Mouse (Mus musculus): ENCODE data around the gene Cav3.

The Cav3 gene

DNA sequence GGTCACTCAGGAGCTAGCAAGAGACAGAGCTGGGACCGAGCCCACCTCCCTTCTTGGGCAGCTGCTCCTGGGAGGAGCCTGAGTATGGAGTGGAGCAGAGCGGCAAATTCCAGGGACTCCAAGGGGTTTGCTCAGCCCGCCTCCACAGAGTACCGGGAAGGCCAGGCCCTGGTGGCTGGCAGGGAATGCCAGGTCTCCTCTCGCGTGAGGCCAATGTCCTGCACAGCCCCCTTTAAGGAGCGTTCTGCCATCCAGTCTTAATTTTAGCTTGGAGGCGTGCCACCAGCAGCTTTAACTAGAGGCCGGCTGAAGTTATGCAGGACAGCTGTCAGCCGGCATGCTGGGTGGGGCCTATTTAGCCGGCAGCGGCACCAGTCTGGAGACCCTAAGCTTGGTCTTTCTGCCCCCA is at the start of gene Cav3:
Gene Cav3 (plus strand): TSS at position 165 of the 409 bp plus-strand sequence.
- DNase-seq, result no peak

DNA sequence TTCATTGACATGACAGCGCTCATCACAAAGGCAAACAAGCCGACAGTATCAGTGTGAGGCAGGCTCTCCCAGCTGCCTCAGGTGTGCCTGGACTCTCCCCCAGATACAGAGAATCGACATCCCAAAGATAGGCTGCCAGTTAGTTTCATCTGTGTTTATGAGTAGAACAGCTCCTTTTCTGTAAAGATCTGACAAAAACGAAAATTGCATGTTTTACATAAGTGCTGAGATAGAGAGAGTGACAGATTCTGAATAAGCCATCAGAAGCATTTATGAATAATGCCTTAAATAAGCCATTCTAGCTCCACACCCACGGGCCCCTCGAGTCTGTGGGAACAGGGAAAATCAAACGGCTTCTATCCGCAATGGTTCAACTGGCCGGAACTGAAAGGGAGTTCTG is 40.0 kb upstream of the Cav3 start:
- DNase-seq, result no peak

DNA sequence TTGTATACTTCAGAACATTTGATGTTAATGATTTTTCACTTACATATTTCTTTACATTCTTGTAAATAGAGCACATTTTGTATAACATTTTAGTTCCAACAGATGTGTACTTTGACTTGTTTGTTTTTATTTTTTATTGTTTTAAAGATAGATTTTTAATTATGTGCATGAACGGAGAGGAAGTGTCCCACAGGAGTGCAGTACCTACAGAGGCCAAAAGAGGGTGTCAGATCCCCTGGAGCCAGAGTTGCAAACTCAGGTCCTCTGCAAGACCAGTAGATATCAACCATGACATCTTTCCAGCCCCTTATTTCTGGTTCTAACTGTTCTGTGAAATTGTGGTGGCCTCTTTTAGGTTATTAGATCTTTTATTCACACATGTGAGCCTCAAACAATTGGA is 38.4 kb upstream of the Cav3 start:
- DNase-seq, result no peak

DNA sequence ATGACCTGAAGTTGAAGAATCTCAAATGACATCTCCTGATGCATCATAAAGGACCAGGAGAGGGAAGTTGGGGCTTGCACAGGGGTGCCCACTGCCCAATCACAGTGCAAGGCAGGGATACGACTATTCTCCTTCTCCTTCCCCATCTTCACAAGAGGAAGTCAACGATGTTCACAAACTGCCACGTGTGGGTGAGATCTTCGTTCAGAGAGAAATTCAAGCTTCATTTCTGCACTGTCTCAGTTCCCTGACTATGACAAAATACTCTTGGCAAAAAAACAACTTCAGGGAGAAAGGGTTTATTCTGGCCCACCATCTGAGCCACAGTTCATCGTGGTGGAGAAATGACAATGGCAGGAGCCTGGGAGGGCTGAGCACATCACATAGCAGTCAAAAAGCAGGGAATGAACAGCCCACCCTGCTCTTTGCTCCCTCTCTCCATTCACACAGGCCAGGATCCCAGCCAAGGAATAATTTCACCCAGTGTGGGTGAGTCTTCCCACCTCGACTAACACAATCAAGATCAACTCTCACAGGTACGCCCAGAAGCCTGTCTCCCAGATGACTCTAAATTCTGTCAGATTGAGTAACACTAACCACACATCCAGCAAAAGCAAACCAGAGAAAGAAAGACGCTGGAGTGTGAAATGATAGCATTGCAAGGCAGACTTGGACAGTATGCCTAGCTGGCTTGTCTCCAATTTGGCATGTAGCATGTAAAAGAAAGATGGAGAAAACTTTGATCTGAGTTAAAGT is 35.4 kb upstream of the Cav3 start:
- DNase-seq, result no peak

DNA sequence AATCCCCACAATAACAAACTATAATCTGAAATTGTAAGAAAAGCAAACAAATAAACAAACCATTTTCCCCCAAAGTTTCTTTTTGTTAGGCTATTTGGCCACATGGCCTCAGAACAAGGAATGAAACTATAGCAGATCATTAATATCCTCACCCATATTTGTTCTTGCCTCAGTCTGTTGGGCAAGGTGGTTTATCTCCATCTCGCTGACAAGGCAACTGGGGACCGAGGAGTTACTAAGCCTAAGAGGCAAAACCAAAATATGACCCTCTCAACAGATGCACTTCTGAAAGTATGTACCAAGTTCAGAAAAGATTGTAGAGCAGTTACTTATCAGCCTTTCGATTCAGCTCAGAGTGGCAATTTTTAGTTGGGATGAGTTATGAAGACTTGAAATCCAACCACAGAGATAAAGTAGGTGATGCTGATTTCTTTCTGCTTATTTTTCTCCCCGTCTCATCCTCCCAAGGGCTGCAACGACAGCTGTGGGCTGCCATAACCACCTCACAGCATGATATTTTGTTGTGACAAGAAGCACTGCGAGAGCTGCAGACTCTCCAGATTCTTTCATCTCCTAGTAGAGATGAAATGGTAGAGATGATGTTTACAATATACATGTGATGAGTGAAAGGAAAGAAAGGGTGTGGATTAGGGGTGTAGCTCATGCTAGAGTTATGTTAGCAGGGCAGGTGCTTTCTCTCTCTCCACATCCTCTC is 33.1 kb upstream of the Cav3 start:
- no peak for DNase-seq

DNA sequence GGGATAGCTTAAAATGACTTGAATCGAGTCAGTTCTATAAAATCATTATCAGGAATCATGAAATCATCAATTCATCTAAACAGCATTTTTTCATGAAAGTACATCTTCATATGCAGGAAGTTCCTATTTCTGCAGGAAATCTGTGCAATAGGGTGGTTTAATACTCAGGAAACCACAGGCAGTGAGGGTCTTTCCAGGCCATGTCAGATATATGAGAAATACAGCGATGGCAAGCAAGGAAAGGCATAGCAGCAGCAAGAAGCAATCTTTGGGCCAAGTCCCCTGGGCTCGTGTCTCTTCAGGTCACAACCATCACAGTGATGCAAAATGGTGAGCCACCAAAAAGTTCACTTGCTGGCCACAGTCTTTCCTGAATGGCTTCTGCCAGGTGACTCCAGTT is 13.6 kb upstream of the Cav3 start:
- DNase-seq, result no peak

DNA sequence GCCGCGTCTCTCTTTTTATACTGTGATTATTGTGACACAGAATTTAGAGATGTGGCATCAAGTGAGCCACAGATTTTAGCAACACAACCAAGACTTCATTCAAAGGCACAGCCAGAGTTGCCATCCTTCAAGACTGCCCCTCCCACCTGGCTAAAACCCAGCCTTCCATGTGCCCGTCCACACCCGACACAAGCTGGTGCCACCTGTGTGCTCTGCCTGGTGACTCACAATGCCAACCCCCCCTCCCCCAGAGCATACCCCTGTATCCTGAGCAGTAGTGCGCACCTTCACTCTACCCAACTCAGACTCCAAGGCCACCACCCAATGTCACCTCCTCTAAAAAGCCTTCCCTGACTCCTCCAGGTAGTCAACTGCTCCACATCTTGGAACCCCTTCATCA is 2.2 kb downstream of the Cav3 start:
- no peak for DNase-seq

DNA sequence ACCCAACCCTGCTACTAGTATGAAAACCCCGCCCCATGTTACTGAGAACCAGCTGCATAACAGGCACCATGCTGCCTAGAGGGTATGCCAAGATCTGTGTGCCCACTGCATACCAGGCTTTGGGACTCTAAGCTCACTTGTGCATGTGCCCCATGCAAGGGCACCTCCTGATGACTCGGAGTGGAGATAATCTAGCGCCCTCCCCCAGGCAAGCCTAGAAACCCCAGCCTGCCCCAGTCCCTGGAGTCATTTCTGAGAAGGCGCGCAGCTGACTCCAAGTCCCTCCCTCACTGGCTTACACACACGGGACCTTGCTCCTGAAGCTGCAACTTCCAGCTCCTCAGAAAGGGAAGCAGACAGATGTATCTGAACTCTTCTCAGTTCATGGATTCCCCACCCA is 4.0 kb downstream of the Cav3 start:
- DNase-seq, result no peak

DNA sequence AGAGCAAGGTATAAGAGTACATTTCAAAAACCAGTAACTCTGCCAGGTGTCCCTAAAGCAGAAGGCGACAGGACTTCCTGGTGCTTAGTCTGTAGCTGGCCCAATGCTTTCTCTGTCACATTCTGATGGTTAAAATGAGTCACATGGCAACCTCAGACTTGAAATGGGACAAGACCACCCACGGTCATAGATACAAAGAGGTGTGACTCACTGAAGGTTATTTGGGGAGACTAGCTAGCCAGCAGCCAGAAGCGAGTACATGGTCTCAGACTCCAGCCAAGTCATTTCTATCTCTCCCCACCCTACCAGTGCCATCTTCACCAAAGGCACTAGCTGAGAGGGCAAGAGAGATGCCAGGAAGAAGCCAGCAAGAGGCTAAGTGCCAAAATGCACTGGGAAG is 6.1 kb downstream of the Cav3 start:
- peak; percentile 15 for DNase-seq

DNA sequence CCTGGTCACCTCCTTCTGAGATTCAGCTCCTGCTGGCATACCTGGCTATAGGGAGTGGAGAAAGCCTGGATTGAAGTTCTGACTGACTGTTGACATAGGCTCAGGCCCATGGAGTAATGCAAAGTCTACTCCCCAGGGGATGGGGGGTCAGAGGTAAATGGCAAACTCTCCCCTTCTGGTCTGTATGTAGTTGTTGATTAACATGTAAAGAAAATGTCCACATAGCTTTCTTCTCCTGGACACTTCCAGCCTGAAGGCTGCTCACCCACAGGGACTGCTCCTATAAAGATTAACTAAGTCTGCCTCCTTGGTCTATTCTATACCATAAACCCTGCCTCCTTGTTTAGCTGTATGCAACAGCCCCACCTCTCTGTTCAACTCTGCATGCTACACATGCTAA is 6.7 kb downstream of the Cav3 start:
- no peak for DNase-seq

DNA sequence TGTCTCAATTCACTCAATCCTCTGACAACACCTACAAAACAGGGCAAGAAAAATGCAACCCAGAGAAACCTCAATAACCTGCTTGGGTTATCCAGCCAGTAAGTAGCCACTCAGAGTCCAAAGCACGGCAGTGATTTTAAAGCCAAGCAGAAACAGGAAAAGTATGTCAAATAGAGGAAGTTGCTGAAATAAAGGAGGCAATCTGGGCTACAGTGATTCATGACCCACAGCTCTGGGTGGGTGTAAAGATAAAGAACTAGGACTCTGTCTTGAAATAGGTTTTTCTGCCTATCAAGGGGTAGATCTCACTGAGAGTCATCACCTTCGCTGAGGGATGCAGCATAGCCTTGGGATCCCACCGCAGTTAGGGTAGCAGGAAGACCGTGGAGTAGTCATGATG is 12.3 kb downstream of the Cav3 start:
- no peak for DNase-seq

DNA sequence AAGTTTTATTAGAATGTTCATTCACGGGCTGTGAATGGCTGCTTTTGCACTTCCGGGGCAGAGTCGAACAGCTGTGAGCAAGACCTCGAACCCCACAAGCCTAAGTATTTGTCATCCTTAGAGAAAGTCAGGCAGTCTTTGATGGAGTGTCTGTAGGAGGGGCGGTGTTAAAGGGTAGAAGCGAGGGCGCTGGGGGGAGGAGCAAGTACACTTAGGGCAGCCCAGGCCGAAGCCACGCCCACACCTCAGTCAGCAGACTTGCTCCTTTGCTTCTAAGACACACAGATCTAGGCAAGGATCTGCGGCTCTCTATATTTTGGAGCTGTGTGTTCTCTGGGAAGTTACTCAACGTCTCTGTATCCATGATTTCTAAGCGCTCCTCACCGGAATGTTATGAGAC is 20.6 kb downstream of the Cav3 start:
- no peak for DNase-seq

DNA sequence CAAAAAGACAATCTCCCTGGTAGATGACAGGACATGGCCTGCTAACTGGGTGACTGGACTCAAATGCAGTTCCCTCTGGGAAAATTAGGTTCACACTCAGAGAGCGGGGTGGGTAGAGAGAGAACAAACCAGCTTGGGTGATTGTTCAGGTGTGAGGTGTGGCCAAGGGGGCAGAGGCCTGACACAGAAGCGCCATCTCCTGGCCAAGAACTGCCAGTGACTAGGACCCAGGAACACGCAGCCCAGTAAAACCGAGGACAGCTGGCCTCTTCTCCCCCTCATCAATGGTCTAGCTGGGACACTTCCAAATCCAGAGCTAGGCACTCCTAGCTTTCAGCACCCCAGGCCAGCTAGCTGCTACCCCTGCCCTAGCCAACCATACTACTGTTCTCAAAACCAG is 25.0 kb downstream of the Cav3 start:
- peak; percentile 12 for DNase-seq

DNA sequence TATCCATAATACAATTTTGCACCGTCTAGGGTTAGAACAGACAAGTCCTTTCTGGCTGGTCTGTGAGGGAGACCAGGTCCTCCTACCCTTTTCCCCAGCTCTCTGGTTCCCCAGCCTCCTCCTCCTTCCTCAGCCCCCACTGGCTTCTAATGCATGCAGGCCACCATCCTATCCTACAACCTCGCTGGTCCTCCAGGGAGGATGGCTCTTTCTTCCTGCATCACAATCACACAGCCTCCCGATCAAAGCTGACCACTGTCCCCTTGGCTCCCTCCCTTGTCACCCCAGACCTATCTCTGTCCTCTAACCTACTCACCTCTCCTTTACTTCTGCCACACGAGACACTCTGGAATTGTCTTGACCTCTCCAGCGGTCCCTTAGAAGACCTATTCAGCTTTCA is 28.7 kb downstream of the Cav3 start:
- DNase-seq, result no peak

DNA sequence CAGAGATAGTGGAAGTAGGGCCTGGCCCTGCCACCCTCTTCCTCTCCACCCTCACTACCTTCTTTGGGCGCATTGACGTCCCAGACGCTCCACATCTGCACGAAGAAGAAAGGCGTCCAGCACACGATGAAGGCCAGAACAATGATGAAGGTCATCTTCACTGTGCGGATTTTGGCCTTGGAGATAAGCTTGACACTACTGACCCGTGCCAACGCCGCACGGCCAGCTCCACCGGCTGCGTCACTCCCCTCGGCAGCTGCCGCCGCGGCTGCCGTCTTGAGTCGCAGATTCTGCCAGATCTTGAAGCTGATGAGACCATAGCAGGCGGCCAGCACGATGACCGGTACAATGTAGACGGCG is 29.5 kb downstream of the Cav3 start:
- DNase-seq, result no peak

DNA sequence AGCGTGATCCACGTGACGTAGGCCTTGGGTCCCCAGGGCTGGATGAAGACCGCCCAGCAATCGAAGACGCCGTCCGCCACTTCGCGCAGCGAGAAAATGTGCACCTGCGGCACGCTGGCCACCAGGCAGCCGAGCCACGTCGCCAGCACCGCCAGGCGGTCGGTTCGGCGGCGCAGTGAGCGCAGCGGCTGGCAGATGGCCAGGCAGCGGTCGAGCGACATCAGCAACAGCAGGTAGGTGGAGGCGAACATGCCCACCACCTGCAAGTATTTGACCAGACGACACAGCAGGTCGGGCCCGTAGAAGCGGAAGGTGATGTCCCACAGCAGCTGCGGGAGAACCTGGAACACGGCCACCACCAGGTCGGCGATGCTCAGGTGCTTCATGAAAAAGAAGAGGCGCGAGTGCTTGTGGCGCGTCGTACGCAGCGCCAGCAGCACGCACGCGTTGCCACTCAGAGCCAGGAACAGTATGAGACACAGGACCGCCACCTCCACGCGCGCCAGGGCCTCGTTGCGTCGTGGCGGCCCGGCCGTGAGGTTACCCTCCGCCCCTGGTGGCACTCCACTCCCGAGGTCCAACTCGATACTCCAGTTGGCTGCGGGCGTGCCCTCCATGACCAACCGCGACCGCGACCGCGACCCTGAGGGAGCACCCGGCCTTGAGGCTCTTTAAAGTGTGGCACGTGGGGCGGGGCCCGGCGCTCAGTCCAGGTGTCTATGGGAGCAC is 30.0 kb downstream of the Cav3 start:
- no peak for DNase-seq

DNA sequence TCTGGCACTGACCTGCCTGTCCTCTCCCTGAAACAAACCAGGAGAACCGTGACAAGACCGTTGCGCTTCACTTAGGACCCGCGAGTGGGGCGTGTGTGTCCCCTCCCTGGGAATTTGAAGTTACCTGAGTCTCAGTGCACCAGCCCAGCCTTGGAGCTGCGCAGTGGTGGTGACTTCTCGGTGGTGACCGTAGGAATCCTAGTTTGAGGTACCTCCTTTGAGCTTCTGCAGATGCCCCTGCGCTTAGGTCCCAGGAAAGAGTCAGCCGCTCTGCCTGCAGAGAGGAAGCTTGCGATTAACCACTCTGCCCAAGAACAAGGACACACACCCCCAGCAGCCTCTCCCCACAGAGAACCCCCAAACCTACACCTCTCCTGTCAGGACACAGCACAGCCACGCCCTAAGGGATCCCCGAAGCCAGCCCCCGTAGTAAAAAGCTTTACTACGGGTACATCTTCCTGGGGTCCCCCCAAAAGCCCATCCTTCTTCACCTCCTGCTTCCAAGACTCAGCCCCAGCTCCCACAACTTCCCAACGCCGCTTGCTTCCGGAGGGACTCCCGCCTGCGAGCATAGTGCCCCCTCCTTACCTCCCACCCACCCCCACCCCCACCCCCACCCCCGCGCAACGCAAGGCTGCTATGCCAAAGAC is 30.7 kb downstream of the Cav3 start, which contains the start of gene Oxtr:
Gene Oxtr (minus strand): TSS at position 34 of the 650 bp plus-strand sequence.
- no peak for DNase-seq

DNA sequence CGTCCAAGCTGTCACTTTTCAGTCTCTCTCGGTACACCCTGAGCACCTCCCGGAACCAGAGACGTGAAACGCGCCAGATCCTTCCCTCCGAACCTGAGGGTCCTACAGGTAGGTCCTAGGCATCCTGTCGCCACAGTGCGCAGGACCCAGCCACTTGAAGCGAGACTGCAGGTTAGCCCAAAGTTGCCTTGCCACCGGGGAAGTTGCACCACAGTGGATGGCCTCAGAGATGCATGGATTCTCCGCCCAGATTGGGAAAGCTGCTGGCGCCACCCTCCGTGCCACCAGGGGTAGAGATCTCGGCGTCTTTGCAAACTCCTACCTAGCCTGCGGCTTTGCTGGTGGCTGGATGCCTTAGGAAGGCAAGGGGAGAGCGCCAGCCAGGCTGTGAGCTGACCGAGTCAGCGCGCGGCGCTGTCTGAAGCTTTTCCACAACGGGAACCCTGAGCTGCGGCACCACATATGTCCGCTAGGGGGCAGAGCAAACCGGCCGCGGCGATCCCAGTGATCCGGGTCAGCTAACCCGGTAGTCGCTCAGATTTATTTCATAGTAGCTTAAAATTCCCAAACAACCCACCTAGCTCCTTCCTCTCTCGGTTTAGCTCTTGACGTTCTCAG is 31.4 kb downstream of the Cav3 start:
- DNase-seq, result peak; percentile 59

DNA sequence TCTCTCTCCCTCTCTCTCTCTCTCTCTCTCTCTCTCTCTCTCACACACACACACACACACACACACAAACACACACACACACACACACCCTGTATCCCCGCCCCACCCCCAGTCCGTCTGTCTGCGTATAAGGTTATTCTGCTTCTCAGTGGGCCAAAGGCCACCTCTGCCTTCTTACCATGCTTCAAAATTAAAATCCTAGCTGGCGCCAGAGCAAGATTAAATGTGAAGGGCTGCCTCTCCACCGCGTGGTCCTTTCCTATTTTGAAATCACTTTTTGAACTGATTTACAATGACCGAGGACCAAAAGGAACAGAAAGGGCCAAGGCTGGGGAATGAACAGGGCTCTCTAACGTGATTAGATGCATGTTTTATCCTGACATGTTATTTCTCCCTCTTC is 32.2 kb downstream of the Cav3 start:
- no peak for DNase-seq

DNA sequence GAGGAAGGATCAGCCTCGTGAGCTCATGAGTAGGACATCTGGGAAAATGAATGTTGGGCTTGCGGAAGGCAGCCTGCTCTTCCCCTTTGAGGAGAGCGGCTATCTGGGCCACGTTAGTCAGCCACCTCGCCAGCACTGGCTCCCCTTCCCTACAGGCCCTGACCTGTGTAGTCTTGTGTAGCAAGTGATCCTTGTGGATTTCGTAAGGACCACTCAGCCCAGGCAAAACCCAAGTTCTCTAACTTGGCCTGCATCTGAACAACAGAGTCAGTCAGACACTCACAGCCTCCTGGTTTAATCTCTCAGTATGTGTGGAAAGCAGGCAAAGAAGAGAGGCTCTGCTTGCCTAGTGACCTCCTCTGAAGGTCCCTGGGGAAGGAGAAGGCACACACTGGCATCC is 33.4 kb downstream of the Cav3 start:
- no peak for DNase-seq

DNA sequence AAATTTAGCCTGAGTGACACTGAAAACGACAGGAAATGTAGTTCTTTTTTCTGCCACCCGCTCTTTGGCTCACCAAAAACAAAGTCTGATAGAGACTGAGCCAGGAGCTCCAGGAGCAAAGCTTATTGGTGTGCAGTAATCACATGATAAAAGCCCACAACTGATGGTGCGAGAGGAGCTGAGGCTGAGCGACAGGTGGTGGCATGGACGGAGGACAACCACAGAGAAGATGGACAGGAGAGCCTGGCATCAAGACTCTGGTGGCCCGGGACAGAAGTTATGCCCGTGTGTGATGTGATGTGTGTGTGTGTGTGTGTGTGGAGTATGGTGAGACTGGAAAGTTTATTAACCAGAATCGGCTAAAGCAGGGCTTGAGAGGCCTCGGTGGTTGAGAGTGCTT is 34.1 kb downstream of the Cav3 start:
- no peak for DNase-seq

DNA sequence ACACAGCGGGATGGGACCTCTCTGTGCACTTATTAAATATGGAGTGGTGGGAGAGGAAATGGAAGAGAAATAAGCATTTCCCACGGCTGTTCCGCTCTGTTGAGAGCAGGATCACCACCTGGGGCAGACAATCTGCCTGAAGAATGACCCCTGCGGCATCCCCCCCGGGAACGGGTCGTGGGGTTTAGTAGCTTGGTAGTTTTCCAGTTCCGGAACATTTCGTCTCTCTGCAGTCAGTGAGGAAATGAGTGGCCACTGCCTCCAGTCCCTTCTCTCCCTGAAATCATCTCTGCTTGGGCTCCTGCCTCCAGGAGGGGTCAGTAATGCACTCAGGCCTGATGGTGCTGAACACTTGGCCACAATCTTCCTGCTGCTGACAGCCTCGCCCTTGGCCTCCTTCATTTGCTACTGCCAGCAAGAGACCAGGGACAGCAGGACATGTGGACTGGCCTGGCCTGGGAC is 35.3 kb downstream of the Cav3 start:
- DNase-seq, result no peak

DNA sequence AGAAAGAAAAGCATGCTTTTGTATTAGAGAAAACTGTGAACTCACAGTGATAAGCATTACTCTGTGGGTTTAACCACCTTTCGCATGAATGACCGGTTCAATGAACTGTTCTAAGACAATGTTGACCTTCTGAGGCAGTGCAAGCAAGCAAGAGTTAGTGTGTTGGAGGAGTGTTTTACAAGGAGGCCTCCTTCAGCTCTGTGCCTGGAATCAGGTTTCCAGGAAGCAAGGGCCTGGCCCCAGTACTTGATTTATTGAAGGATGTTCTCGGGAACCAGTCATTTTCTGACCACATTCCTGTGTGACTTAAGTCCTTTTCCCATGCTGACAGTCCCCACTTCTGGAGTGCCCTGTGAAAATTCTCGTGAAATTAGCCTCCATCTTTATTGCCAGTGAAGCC is 35.9 kb downstream of the Cav3 start:
- DNase-seq, result no peak
